Mouse (Mus musculus): Measurements from ENCODE around the gene Slc37a1. TPM values are rescaled to one million over a fixed set of nuclear protein-coding genes. Genes with fewer than 3 reads are reported as not detected.
A peak's percentile ranks its signal among the peaks of the same experiment; 100 is the strongest.

Gene Slc37a1
- polyA plus RNA-seq, 1 experiment from 2014 or later, result 2.4 TPM

GRCm38 (mm10) chr17:31326220-31326852 lies 39.7 kb downstream of the Slc37a1 start:
- 40% methylated on average over 9 of the region's 9 CpGs for WGBS (ENCODE audit: insufficient replicate concordance)
- no peak overlapping the region for H3K9ac ChIP-seq (ENCODE audit: low read depth, low read length)
- H3K4me1 ChIP-seq (ENCODE audit: control insufficient read depth, low read depth, low read length), result peaks cover 4% of the 10 kb centered on the region
- no peaks in the 10 kb centered on the region for H3K9me3 ChIP-seq (replicated peaks; ENCODE audit: control insufficient read depth, low read length)
- H3K27ac ChIP-seq (ENCODE audit: low read length), result no peak overlapping the region
- H3K4me2 ChIP-seq (ENCODE audit: low read depth, low read length), result no peak overlapping the region
- H3K27me3 ChIP-seq (ENCODE audit: control insufficient read depth, insufficient read depth, low read depth, low read length), result no peaks in the 10 kb centered on the region
- no peak overlapping the region for H3K4me3 ChIP-seq (ENCODE audit: low read depth, low read length)
- no peaks in the 10 kb centered on the region for H3K36me3 ChIP-seq (ENCODE audit: control insufficient read depth, insufficient read depth)
- ATAC-seq (ENCODE audit: low read depth), result no peak

DNA sequence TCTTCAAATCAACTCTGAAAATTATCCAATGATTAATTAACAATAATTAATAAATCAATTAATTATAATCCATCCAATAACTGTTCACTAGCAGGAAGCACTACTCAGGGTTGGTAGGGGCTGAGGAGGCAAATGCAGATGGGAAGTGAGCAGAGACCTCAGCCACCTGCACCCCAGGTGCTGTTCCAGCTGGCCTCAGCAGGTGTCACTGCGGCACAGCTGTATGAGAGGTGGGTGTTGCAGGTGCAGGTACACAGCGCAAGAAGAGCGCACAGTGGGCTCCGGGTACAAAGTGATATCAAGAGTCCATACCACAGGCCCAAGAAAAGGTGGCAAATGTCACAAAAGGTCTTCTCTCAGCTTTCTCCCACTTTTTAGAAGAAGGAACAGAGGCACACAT lies 41.9 kb downstream of the Slc37a1 start:
- ATAC-seq (ENCODE audit: low read depth), result no peak
- no peaks in the 10 kb centered on the region for H3K36me3 ChIP-seq (ENCODE audit: control insufficient read depth, insufficient read depth)
- H3K27ac ChIP-seq (ENCODE audit: low read length), result no peak overlapping the region
- WGBS (ENCODE audit: insufficient replicate concordance), result 70% methylated on average over 4 of the region's 4 CpGs
- peaks cover 4% of the 10 kb centered on the region for H3K4me1 ChIP-seq (ENCODE audit: control insufficient read depth, low read depth, low read length)
- no peaks in the 10 kb centered on the region for H3K9me3 ChIP-seq (replicated peaks; ENCODE audit: control insufficient read depth, low read length)
- H3K4me3 ChIP-seq (ENCODE audit: low read depth, low read length), result no peak overlapping the region
- H3K9ac ChIP-seq (ENCODE audit: low read depth, low read length), result no peak overlapping the region
- H3K4me2 ChIP-seq (ENCODE audit: low read depth, low read length), result no peak overlapping the region
- no peaks in the 10 kb centered on the region for H3K27me3 ChIP-seq (ENCODE audit: control insufficient read depth, insufficient read depth, low read depth, low read length)

- Histone ChIP-seq H3K4me2 (ENCODE audit: low read depth, low read length) (no peak overlapping the region), H3K9ac (ENCODE audit: low read depth, low read length) (no peak overlapping the region), H3K4me3 (ENCODE audit: low read depth, low read length) (no peak overlapping the region), H3K36me3 (ENCODE audit: control insufficient read depth, insufficient read depth) (no peaks in the 10 kb centered on the region), H3K27ac (ENCODE audit: low read length) (no peak overlapping the region), H3K9me3 (replicated peaks; ENCODE audit: control insufficient read depth, low read length) (no peaks in the 10 kb centered on the region), H3K4me1 (ENCODE audit: control insufficient read depth, low read depth, low read length) (peaks cover under 1% of the 10 kb centered on the region; the same call in 1 of the 2 replicates), H3K27me3 (ENCODE audit: control insufficient read depth, insufficient read depth, low read depth, low read length) (no peaks in the 10 kb centered on the region)
- ATAC-seq (ENCODE audit: low read depth), result no peak
- WGBS (ENCODE audit: insufficient replicate concordance), result 58% methylated on average over 4 of the region's 4 CpGs
Measured at GRCm38 (mm10) chr17:31330622-31331021, 44.0 kb downstream of the Slc37a1 start.

DNA sequence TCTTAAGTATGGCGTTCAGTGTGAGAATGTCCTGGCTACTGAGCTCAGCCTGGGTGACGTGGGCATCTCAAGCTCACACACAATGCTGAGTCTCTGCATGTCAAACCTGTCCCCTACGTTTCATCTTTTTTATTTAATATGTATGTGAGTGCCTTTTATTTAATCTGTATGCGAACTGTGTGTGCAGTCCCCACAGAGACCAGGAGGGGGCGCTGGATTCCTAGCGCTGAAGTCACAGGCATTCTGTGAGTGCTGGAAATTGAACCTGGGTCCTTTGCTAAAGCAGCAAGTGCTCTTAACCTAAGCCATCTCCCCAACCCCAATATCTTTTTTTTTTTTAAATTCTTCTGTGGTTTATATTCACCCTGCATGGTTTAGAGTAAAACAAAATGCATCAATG lies 44.7 kb downstream of the Slc37a1 start:
- H3K36me3 ChIP-seq (ENCODE audit: control insufficient read depth, insufficient read depth), result no peaks in the 10 kb centered on the region
- H3K9me3 ChIP-seq (replicated peaks; ENCODE audit: control insufficient read depth, low read length), result no peaks in the 10 kb centered on the region
- no peaks in the 10 kb centered on the region for H3K27me3 ChIP-seq (ENCODE audit: control insufficient read depth, insufficient read depth, low read depth, low read length)
- H3K27ac ChIP-seq (ENCODE audit: low read length), result no peak overlapping the region
- H3K4me1 ChIP-seq (ENCODE audit: control insufficient read depth, low read depth, low read length), result no peaks in the 10 kb centered on the region
- H3K4me3 ChIP-seq (ENCODE audit: low read depth, low read length), result no peak overlapping the region
- 76% methylated on average over 6 of the region's 6 CpGs for WGBS (ENCODE audit: insufficient replicate concordance)
- no peak overlapping the region for H3K4me2 ChIP-seq (ENCODE audit: low read depth, low read length)
- H3K9ac ChIP-seq (ENCODE audit: low read depth, low read length), result no peak overlapping the region
- no peak for ATAC-seq (ENCODE audit: low read depth)

GRCm38 (mm10) chr17:31331920-31332319 lies 45.3 kb downstream of the Slc37a1 start:
- 53% methylated on average over 3 of the region's 3 CpGs for WGBS (ENCODE audit: insufficient replicate concordance)
- Histone ChIP-seq H3K4me1 (ENCODE audit: control insufficient read depth, low read depth, low read length) (no peaks in the 10 kb centered on the region), H3K4me3 (ENCODE audit: low read depth, low read length) (no peak overlapping the region), H3K36me3 (ENCODE audit: control insufficient read depth, insufficient read depth) (no peaks in the 10 kb centered on the region), H3K4me2 (ENCODE audit: low read depth, low read length) (no peak overlapping the region), H3K27ac (ENCODE audit: low read length) (no peak overlapping the region), H3K9me3 (replicated peaks; ENCODE audit: control insufficient read depth, low read length) (no peaks in the 10 kb centered on the region), H3K9ac (ENCODE audit: low read depth, low read length) (no peak overlapping the region), H3K27me3 (ENCODE audit: control insufficient read depth, insufficient read depth, low read depth, low read length) (no peaks in the 10 kb centered on the region)
- ATAC-seq (ENCODE audit: low read depth), result peak; percentile 64

DNA sequence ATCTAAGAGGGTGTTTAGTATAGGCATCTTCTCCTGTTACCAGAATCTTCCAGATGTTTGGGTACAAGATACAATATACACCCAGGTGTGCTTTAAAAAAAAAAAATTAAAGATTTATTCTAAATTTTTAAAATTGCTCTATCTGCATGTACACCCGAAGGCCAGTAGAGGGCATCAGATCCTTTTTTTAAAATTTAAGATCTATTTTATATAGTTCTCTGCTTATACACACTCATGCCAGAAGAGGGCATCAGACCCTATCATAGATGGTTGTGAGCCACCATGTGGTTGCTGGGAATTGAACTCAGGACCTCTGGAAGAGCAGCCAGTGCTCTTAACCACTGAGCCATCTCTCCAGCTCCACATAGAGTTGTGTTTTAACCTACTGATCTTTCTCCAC lies 45.7 kb downstream of the Slc37a1 start:
- WGBS (ENCODE audit: insufficient replicate concordance), result 35% methylated on average over 1 of the region's 1 CpGs
- H3K9me3 ChIP-seq (replicated peaks; ENCODE audit: control insufficient read depth, low read length), result no peaks in the 10 kb centered on the region
- H3K4me2 ChIP-seq (ENCODE audit: low read depth, low read length), result no peak overlapping the region
- H3K27me3 ChIP-seq (ENCODE audit: control insufficient read depth, insufficient read depth, low read depth, low read length), result no peaks in the 10 kb centered on the region
- no peaks in the 10 kb centered on the region for H3K36me3 ChIP-seq (ENCODE audit: control insufficient read depth, insufficient read depth)
- H3K4me3 ChIP-seq (ENCODE audit: low read depth, low read length), result no peak overlapping the region
- no peak overlapping the region for H3K27ac ChIP-seq (ENCODE audit: low read length)
- no peak overlapping the region for H3K9ac ChIP-seq (ENCODE audit: low read depth, low read length)
- no peak for ATAC-seq (ENCODE audit: low read depth)
- H3K4me1 ChIP-seq (ENCODE audit: control insufficient read depth, low read depth, low read length), result no peaks in the 10 kb centered on the region

GRCm38 (mm10) chr17:31334509-31335260 lies 48.1 kb downstream of the Slc37a1 start:
- 72% methylated on average over 11 of the region's 11 CpGs for WGBS (ENCODE audit: insufficient replicate concordance)
- H3K4me1 ChIP-seq (ENCODE audit: control insufficient read depth, low read depth, low read length), result no peaks in the 10 kb centered on the region
- ATAC-seq (ENCODE audit: low read depth), result no peak
- no peaks in the 10 kb centered on the region for H3K36me3 ChIP-seq (ENCODE audit: control insufficient read depth, insufficient read depth)
- H3K9me3 ChIP-seq (replicated peaks; ENCODE audit: control insufficient read depth, low read length), result no peaks in the 10 kb centered on the region
- no peak overlapping the region for H3K4me3 ChIP-seq (ENCODE audit: low read depth, low read length)
- no peak overlapping the region for H3K4me2 ChIP-seq (ENCODE audit: low read depth, low read length)
- H3K9ac ChIP-seq (ENCODE audit: low read depth, low read length), result no peak overlapping the region
- H3K27me3 ChIP-seq (ENCODE audit: control insufficient read depth, insufficient read depth, low read depth, low read length), result no peaks in the 10 kb centered on the region
- H3K27ac ChIP-seq (ENCODE audit: low read length), result no peak overlapping the region

DNA sequence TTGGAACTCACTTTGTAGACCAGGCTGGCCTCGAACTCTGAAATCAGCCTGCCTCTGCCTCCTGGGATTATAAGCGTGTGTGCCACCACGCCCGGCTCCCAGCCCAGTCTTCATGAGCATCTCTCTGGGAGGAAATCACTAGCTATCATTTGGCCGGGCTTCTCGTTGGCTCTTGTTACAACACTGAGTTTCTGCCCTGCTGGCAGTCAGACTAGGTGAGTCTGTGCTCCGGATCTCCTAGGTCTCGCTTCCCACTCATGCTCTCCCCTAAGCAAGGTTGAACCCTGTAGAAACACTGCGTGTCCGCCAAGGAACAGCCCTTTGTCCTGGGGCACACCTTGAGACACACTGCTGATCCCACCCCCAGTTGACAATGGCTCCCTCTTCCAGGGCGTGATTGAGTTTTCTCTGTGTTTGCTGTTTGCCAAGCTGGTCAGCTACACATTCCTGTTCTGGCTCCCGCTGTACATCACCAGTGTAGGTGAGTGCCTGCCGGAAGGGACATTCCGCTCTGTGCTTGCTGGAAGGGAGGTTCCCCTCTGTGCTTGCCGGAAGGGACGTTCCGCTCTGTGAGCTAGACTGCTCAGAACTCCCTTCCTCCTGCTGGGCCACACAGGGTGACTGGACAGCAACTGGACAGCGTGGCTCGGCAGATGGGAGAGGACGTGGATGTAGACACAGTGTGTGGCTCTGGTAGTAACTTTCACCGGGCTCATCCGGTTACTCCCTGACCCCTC lies 48.9 kb downstream of the Slc37a1 start:
- H3K4me2 ChIP-seq (ENCODE audit: low read depth, low read length), result no peak overlapping the region
- no peaks in the 10 kb centered on the region for H3K36me3 ChIP-seq (ENCODE audit: control insufficient read depth, insufficient read depth)
- no peak overlapping the region for H3K9ac ChIP-seq (ENCODE audit: low read depth, low read length)
- H3K27ac ChIP-seq (ENCODE audit: low read length), result no peak overlapping the region
- no peaks in the 10 kb centered on the region for H3K4me1 ChIP-seq (ENCODE audit: control insufficient read depth, low read depth, low read length)
- ATAC-seq (ENCODE audit: low read depth), result no peak
- H3K27me3 ChIP-seq (ENCODE audit: control insufficient read depth, insufficient read depth, low read depth, low read length), result no peaks in the 10 kb centered on the region
- no peaks in the 10 kb centered on the region for H3K9me3 ChIP-seq (replicated peaks; ENCODE audit: control insufficient read depth, low read length)
- H3K4me3 ChIP-seq (ENCODE audit: low read depth, low read length), result no peak overlapping the region
- 77% methylated on average over 22 of the region's 22 CpGs for WGBS (ENCODE audit: insufficient replicate concordance)

DNA sequence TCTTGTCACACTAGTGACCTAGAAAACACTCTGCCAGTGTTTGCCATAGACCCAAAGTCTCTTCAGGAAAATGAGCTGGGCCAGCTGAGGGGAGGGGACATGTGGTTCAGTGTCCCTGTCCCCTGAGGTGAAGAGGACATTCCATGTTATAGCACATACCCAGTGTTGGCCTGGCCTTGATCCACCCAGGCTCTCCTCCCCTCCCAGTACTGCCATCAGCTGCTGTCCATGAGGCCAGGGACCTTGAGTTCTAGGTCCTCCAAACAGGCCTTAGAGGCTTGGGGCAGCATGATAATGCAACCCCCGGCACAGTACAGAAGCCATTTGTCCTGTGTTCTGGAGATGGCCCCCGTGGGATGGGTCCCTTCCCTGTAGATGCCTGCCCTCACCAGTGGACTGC lies 53.2 kb downstream of the Slc37a1 start:
- Histone ChIP-seq H3K36me3 (ENCODE audit: control insufficient read depth, insufficient read depth) (no peaks in the 10 kb centered on the region), H3K27ac (ENCODE audit: low read length) (no peak overlapping the region), H3K27me3 (ENCODE audit: control insufficient read depth, insufficient read depth, low read depth, low read length) (no peaks in the 10 kb centered on the region), H3K4me2 (ENCODE audit: low read depth, low read length) (no peak overlapping the region), H3K4me1 (ENCODE audit: control insufficient read depth, low read depth, low read length) (no peaks in the 10 kb centered on the region; the same call in 1 of the 2 replicates), H3K4me3 (ENCODE audit: low read depth, low read length) (no peak overlapping the region), H3K9me3 (replicated peaks; ENCODE audit: control insufficient read depth, low read length) (no peaks in the 10 kb centered on the region), H3K9ac (ENCODE audit: low read depth, low read length) (no peak overlapping the region)
- 66% methylated on average over 2 of the region's 2 CpGs for WGBS (ENCODE audit: insufficient replicate concordance)
- ATAC-seq (ENCODE audit: low read depth), result 0 out of 2 replicates have a peak, but pooled peaks have one; percentile 19
